Mouse (Mus musculus): ENCODE results near the gene Rpl10a. TPM values are rescaled to one million over a fixed set of nuclear protein-coding genes. Genes with fewer than 3 reads are reported as not detected.
"Not testable (repeated sequence)": the region's sequence is repeated elsewhere in the genome, so short reads cannot be mapped to it uniquely, and the experiment has no call there.

Rpl10a gene
- total RNA-seq, 1 experiment from 2014 or later: 443 TPM

DNA sequence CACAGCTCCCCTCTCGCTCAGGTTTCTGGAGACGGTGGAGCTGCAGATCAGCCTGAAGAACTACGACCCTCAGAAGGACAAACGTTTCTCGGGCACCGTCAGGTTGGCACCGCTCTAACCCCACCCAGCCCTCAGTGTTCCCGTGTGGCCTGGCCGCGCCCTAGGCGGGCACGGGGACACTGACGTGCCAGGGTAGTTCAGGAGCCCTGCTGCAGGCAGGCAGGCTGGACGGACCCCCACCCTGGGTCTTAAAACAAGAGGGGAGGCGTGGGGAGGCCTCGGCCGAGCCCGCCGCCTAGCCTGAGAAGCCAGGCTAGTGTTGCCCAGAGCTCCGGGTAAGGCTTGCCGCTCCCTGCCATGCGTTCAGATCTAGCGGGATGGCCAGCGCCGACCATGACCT is 675 bp downstream of the Rpl10a start:
- ATAC-seq (ENCODE audit: extremely low read depth, insufficient number of reproducible peaks, low FRiP score, poor library complexity, severe bottlenecking): no peak

- no peak for ATAC-seq (ENCODE audit: extremely low read depth, insufficient number of reproducible peaks, low FRiP score, poor library complexity, severe bottlenecking)
Measured at GRCm38 (mm10) chr17:28329503-28330231, 1.4 kb downstream of the Rpl10a start.

- no peak for ATAC-seq (ENCODE audit: extremely low read depth, insufficient number of reproducible peaks, low FRiP score, poor library complexity, severe bottlenecking)
Measured at GRCm38 (mm10) chr17:28330232-28330546, 1.9 kb downstream of the Rpl10a start.

DNA sequence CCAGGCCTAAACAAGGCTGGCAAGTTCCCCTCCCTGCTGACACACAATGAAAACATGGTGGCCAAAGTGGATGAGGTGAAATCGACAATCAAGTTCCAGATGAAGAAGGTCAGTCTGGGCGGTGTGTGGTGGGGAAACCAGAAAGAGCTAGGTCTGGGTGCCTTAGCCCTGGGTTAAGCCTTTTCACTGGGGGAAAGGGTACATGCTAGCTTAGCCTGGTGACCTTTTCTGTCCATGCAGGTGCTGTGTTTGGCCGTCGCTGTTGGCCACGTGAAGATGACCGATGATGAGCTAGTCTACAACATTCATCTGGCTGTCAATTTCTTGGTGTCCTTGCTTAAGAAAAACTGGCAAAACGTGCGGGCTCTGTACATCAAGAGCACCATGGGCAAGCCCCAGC is 2.3 kb downstream of the Rpl10a start:
- ATAC-seq (ENCODE audit: extremely low read depth, insufficient number of reproducible peaks, low FRiP score, poor library complexity, severe bottlenecking): not testable (repeated sequence)

- ATAC-seq (ENCODE audit: extremely low read depth, insufficient number of reproducible peaks, low FRiP score, poor library complexity, severe bottlenecking): no peak
Measured at GRCm38 (mm10) chr17:28331241-28332112, 3.2 kb downstream of the Rpl10a start.

DNA sequence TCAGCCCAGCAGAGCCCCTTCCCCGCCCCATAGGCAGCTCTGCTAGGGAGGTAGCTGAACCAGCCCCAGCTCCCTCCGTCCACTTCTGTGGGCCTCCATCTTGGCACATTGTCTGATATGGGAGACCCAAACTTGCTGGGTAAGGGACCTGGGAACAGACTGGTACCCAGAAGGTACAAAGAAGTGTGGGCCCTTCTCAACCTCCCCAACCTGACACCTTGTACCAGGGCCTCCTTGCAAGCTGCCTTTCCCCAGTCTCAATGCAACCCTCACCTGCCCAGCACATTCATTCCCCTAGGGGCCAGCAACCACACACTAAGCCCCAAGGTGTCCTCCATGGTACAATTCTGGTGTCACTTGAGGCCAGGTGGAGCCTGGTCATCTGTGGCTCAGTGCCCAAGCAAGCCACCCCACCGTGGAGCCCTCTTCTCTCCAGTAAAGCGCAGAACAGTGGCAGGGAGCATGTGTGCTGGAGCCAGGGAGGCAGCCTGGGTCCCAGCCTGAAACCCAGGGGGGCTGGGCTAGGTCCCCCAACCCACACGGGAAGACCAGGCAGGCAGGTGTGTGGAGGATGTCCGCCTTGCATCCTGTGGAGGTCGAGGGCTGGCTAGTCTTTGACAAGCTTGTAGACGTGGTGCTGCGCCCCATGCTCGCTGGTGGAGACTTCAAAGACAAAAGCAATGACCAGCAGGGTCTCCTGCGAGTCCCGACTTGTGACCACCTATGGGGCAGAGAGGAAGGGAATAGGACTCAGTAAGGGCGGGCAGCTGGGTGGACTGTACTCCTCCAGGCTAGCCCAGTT is 4.0 kb downstream of the Rpl10a start:
- no peak for ATAC-seq (ENCODE audit: extremely low read depth, insufficient number of reproducible peaks, low FRiP score, poor library complexity, severe bottlenecking)

DNA sequence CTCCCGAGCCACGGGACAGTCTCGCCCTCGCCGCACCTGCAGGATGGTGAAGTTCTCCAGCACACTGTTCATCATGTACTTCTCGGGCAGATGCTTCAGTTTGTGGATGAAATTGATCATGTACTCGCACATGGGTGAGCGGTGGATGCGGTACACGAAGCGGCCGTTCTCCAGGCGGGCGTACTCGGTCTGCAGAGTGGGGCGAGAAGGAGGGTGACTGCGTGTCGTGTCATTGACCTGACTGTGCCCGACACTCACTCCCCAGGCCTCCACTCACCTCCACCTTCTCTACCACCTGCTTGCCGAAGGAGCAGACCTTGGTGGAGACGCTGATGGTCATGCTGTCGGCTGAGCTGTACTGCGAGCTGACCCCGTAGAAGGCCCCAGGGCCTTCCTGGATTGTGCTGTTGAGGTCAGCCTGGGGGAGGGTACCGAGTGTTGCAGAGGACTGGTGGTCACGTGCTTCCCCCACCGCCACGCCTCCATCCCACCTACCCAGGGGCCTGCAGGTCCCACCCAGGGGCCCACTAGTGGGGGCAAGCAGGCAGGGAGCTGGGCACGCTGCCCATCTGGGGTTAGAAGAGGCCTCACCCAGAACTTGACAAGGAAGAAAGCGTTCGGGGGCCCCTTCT is 4.8 kb downstream of the Rpl10a start:
- ATAC-seq (ENCODE audit: extremely low read depth, insufficient number of reproducible peaks, low FRiP score, poor library complexity, severe bottlenecking): no peak

- no peak for ATAC-seq (ENCODE audit: extremely low read depth, insufficient number of reproducible peaks, low FRiP score, poor library complexity, severe bottlenecking)
Measured at GRCm38 (mm10) chr17:28335267-28335666, 7.0 kb downstream of the Rpl10a start.

DNA sequence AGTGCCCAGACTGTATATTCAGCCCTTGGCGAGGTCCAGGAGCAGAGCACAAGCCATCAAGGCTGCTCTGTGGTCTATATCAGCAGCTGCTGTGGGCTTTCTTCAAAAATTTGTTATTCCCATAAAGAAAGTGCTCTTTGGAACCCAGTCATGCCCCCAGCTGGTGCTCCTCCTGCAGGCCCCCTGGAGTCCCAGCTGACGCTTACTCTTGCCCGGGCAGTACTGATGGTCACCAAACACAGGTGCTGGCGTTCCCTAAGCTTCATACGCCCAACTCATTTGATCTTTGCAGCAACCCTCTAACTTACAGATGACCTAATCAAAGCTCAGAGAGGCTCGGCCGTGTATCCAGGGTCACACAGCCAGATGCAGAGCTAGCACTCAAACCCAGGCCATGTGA is 9.3 kb downstream of the Rpl10a start:
- ATAC-seq (ENCODE audit: extremely low read depth, insufficient number of reproducible peaks, low FRiP score, poor library complexity, severe bottlenecking): no peak

- ATAC-seq (ENCODE audit: extremely low read depth, insufficient number of reproducible peaks, low FRiP score, poor library complexity, severe bottlenecking): no peak
Measured at GRCm38 (mm10) chr17:28340578-28340977, 12.3 kb downstream of the Rpl10a start.

DNA sequence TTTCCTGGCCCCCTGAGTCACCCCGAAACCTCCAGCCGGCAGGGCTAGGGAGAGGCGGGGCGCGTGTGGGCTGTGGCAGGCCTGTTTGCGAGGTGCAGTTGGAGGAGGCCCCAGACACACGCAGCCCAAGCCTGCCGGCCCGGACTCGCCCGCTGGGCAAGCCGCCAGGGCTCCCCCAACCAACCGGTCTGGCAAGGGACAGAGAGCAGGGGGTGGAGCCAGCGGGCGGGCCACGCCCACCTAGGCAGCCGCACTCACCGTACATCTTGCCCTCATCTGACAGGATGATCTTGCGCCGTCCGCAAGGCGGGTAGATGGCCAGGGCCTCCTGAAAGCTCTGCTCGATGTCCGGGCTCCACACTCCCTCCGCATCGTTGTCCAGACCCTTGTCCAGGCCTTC is 12.8 kb downstream of the Rpl10a start:
- ATAC-seq (ENCODE audit: extremely low read depth, insufficient number of reproducible peaks, low FRiP score, poor library complexity, severe bottlenecking): no peak

GRCm38 (mm10) chr17:28344050-28344607 is 15.9 kb downstream of the Rpl10a start:
- ATAC-seq (ENCODE audit: extremely low read depth, insufficient number of reproducible peaks, low FRiP score, poor library complexity, severe bottlenecking): no peak

GRCm38 (mm10) chr17:28344670-28345069 is 16.4 kb downstream of the Rpl10a start:
- no peak for ATAC-seq (ENCODE audit: extremely low read depth, insufficient number of reproducible peaks, low FRiP score, poor library complexity, severe bottlenecking)

DNA sequence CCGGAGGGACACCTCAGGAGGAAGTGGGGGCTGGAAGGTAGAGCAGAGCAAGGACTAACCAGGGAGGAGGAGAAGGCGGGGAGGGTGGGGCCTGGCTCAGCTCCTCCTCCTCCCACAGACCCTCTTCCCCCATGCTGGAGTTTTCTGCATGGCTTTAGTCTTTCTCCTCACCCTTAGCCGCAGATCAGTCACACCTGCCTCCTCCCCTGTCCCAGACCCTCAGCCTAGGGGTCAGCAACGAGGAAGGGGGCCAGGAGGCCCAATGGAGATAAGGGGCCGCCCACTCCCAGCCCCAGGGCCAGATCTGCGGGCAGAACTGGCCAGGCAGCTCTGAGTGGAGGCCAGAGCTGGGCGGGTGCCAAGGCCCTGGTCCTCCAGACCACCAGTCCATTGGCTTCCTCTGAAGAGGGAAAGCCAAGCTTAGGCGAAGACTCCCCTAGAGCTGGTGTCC is 17.0 kb downstream of the Rpl10a start:
- no peak for ATAC-seq (ENCODE audit: extremely low read depth, insufficient number of reproducible peaks, low FRiP score, poor library complexity, severe bottlenecking)

DNA sequence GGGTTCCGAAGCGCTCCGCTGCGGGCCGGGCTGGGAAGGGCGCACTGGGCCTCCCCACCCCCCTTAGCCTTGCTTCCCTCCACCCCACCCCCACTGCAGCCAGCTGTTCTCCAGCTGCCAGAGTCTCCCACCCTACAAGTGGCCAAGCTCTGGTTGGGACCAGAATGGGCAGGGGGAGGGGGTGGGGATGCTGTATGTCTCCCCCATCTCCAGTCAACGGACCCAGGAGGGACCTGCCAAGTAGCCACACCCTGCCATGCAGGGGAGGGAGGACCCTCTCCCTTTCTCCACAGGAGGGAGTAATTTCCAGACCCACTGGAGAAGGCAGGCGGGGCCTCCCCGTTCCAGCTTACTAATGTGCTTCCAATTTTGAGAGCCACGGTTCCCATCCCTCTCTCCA is 17.6 kb downstream of the Rpl10a start:
- ATAC-seq (ENCODE audit: extremely low read depth, insufficient number of reproducible peaks, low FRiP score, poor library complexity, severe bottlenecking): no peak

DNA sequence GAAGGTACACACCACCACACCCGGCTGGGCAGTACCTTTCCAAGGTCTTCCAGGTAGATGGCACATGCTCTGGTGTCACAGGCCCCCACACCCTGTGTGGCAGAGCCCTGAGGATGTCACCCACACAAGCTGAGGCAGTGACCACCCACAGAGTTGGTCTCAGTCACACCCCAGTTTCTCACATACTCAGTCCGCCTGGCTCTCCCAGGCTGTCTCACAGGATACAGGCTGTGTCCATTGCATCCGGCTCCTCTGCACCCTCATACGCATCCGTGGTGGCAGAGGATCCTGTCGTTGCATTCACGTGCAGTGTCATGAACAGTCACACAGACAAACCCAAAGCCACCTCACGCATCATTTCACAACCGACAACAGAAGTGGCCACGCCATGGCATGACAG is 19.1 kb downstream of the Rpl10a start:
- ATAC-seq (ENCODE audit: extremely low read depth, insufficient number of reproducible peaks, low FRiP score, poor library complexity, severe bottlenecking): no peak

DNA sequence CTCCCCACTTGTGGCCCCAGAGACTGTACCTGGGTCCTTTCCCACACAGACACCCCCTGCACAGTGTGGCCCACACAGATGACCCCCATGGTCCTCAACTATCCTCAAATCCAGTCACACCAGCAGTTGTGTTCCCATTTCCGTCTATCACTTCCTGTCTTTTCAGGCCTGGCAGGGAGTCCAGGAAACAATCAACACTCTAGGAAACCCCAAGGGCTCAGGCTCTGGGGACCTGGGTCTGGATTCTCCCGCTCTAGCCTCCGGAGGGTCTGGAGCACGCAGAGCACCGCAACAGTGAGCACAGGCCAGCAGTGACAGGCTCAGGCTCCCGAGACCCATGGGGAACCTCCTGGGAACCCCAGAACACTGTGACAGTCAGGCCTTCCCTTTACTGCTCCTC is 19.9 kb downstream of the Rpl10a start:
- ATAC-seq (ENCODE audit: extremely low read depth, insufficient number of reproducible peaks, low FRiP score, poor library complexity, severe bottlenecking): no peak

DNA sequence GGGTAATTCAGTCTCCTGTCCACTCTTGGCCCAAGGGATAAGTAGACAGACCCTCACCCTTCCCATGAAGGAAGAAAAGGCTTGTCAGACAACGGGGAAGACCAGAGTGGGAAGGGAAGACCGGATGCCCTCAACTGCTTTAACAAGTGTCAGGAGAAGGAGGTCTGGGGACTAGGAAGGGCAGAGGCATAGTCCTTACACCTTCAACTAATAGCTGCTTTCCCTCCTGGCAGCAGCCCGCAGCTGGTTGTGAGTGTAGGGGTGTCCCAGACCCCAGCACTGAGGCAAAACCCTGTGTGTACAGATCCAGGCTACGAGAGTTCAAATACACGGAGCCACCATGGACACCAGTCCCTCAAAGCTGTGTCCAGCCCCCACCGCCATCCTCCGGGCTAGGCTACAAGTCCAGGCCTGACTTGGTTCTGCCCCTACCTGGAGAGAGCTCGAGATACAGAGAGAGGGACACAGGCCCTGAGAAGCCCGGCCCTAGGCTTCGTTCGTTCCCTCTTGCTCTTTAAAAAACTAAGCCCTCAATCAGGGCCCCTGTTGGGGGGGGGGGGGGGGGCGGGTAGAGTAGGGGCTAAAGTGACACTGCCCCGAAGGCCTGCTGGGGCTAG is 21.1 kb downstream of the Rpl10a start:
- ATAC-seq (ENCODE audit: extremely low read depth, insufficient number of reproducible peaks, low FRiP score, poor library complexity, severe bottlenecking): no peak
